Mouse (Mus musculus): ENCODE results near the gene Stox2. TPM values are rescaled to one million over a fixed set of nuclear protein-coding genes. Genes with fewer than 3 reads are reported as not detected.
"Not testable (repeated sequence)": the region's sequence is repeated elsewhere in the genome, so short reads cannot be mapped to it uniquely, and the experiment has no call there.

The Stox2 gene
- 7.9 and 8.1 TPM in 2 replicates for polyA plus RNA-seq (2015; fragmentation: Nextera tagmentation; extraction: Ambion mirVana)

- no peaks in the 10 kb centered on the region for H3K4me1 ChIP-seq (replicated peaks)
Measured at GRCm38 (mm10) chr8:47446312-47447046, at the start of gene Stox2. Gene Stox2, minus strand, starts transcription at chr8:47446362.

DNA sequence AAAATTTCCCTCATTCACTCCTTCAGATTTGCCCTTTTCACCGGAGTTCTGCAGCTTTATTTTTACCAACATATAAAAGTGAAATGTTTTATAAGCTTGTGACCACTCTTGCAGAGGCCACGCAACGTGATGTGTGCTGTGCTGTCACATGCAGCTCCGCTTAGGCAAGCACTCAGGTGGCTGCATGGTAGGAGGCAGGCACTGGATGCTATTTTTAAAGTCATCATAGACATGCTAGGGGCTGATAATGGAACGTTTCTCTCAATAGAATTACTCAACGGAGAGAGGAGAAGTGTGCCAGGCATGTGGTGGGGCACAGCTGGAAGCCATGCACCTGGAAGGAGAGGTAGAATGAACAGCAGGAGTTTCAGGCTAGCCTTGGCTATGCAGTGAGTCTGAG, 49.3 kb upstream of the Stox2 start:
- 73% methylated on average over 6 of the region's 6 CpGs for WGBS
- Histone ChIP-seq H3K27ac (no peak overlapping the region), H3K27me3 (replicated peaks) (no peaks in the 10 kb centered on the region), H3K36me3 (peaks cover 15% of the 10 kb centered on the region; the same call in 1 of the 2 replicates), H3K4me1 (replicated peaks) (no peaks in the 10 kb centered on the region), H3K4me3 (replicated peaks) (no peak overlapping the region), H3K4me2 (replicated peaks) (no peak overlapping the region), H3K9me3 (no peaks in the 10 kb centered on the region), H3K9ac (no peak overlapping the region)
- ATAC-seq, result no peak

More at GRCm38 (mm10) chr8:47446312-47447046, at the start of gene Stox2:
- whole genome bisulfite sequencing, result 61% methylated on average over 19 of the region's 19 CpGs
- no peak; the same call in 1 of the 2 replicates for ATAC-seq
- no peak within 1 kb of the TSS for H3K4me3 ChIP-seq (replicated peaks)
- H3K27ac ChIP-seq, result no peak within 1 kb of the TSS
- H3K4me2 ChIP-seq (replicated peaks), result no peak within 1 kb of the TSS
- no peaks in the 10 kb centered on the region for H3K36me3 ChIP-seq
- no peak within 1 kb of the TSS for H3K9ac ChIP-seq
- H3K27me3 ChIP-seq (replicated peaks), result no peaks in the 10 kb centered on the region
- H3K9me3 ChIP-seq, result no peaks in the 10 kb centered on the region

- Histone ChIP-seq H3K4me1 (replicated peaks) (no peaks in the 10 kb centered on the region), H3K27me3 (replicated peaks) (no peaks in the 10 kb centered on the region), H3K9ac (no peak overlapping the region), H3K4me3 (replicated peaks) (no peak overlapping the region), H3K27ac (no peak overlapping the region), H3K9me3 (no peaks in the 10 kb centered on the region), H3K36me3 (peaks cover 15% of the 10 kb centered on the region; the same call in 1 of the 2 replicates), H3K4me2 (replicated peaks) (no peak overlapping the region)
- 57% methylated on average over 12 of the region's 12 CpGs for WGBS
- ATAC-seq, result peak; percentile 61
Measured at GRCm38 (mm10) chr8:47494602-47495153, 48.5 kb upstream of the Stox2 start.

DNA sequence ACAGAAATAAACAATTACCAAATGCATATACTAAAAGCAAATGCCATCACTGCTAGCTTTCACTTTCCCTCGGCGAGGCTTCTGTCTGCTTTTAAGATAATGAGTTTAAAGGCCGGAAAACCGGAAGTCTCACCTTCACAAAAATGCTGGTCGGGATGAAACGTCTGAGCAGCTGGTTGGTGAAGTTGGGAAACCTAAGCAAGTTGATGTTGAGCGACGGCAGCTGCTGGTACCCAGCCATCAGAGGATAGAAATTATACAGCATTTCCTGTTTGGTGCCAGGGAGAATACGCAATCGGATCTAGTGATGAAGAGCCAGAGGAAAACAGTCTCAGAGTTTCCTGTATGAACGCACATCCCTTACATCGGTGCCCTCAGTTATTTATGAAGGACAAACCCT, 46.9 kb upstream of the Stox2 start:
- no peak overlapping the region for H3K4me3 ChIP-seq (replicated peaks)
- H3K27ac ChIP-seq, result no peak overlapping the region
- peaks cover 11% of the 10 kb centered on the region; the same call in 1 of the 2 replicates for H3K36me3 ChIP-seq
- no peak overlapping the region for H3K9ac ChIP-seq
- WGBS, result 86% methylated on average over 12 of the region's 12 CpGs
- no peak overlapping the region for H3K4me2 ChIP-seq (replicated peaks)
- no peaks in the 10 kb centered on the region for H3K27me3 ChIP-seq (replicated peaks)
- H3K9me3 ChIP-seq, result no peaks in the 10 kb centered on the region
- ATAC-seq, result no peak
- no peaks in the 10 kb centered on the region for H3K4me1 ChIP-seq (replicated peaks)

- no peak overlapping the region for H3K4me2 ChIP-seq (replicated peaks)
- no peaks in the 10 kb centered on the region for H3K9me3 ChIP-seq
- H3K27me3 ChIP-seq (replicated peaks), result no peaks in the 10 kb centered on the region
- no peak overlapping the region for H3K9ac ChIP-seq
- ATAC-seq, result no peak
- H3K4me1 ChIP-seq (replicated peaks), result no peaks in the 10 kb centered on the region
- no peak overlapping the region for H3K27ac ChIP-seq
- whole genome bisulfite sequencing, result 91% methylated on average over 3 of the region's 3 CpGs
- no peak overlapping the region for H3K4me3 ChIP-seq (replicated peaks)
- H3K36me3 ChIP-seq, result peaks cover 8% of the 10 kb centered on the region; the same call in 1 of the 2 replicates
Measured at GRCm38 (mm10) chr8:47487231-47487630, 41.1 kb upstream of the Stox2 start.

DNA sequence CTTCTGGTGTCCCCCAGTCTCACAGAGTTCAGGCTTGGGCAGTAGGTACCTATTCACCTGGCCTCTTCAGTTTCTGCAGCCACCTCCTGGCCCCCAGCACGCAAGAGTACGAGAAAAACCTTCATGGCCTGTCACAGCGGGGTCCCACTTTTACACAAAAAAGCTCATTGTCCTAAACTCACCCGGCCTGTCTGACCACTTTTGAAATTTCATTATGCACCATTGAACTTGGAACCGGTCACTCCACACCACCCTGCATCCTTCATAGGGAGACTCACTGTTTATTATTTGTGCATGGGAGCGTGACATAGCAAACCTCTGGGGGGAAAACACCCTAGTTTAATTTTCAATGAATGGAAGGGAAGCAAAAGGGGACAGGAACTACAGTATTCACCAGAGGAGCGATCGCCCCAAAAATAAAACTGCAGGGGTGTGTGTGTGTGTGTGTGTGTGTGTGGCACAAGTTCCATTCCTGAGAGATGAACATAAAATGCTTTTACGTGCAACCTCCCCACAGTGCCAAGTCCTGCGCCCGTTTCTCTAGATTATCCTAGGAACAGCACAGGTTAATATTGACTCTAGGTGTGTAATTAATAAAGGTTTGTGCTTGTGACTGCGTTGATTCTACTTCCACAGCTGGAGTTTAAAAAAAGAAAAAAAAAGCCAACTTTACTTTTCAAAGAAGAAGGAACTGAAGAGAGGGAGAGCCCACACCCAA, 36.4 kb upstream of the Stox2 start:
- Histone ChIP-seq H3K27me3 (replicated peaks) (no peaks in the 10 kb centered on the region), H3K4me3 (replicated peaks) (no peak overlapping the region), H3K27ac (no peak overlapping the region), H3K4me1 (replicated peaks) (no peaks in the 10 kb centered on the region), H3K9me3 (no peaks in the 10 kb centered on the region), H3K4me2 (replicated peaks) (no peak overlapping the region), H3K36me3 (no peaks in the 10 kb centered on the region), H3K9ac (no peak overlapping the region)
- peak; percentile 51 for ATAC-seq
- 61% methylated on average over 12 of the region's 12 CpGs for WGBS

GRCm38 (mm10) chr8:47480039-47480438, 33.9 kb upstream of the Stox2 start:
- no peaks in the 10 kb centered on the region for H3K9me3 ChIP-seq
- WGBS, result 89% methylated on average over 7 of the region's 7 CpGs

GRCm38 (mm10) chr8:47461650-47462049, 15.5 kb upstream of the Stox2 start:
- Histone ChIP-seq H3K27me3 (replicated peaks) (no peaks in the 10 kb centered on the region), H3K36me3 (no peaks in the 10 kb centered on the region), H3K4me2 (replicated peaks) (no peak overlapping the region), H3K27ac (no peak overlapping the region), H3K9ac (no peak overlapping the region), H3K9me3 (no peaks in the 10 kb centered on the region), H3K4me1 (replicated peaks) (no peaks in the 10 kb centered on the region), H3K4me3 (replicated peaks) (no peak overlapping the region)
- WGBS, result 74% methylated on average over 10 of the region's 10 CpGs
- ATAC-seq, result no peak

More at GRCm38 (mm10) chr8:47480039-47480438, 33.9 kb upstream of the Stox2 start:
- H3K9ac ChIP-seq, result no peak overlapping the region
- no peak overlapping the region for H3K4me2 ChIP-seq (replicated peaks)
- H3K27me3 ChIP-seq (replicated peaks), result no peaks in the 10 kb centered on the region
- no peaks in the 10 kb centered on the region for H3K36me3 ChIP-seq
- H3K4me1 ChIP-seq (replicated peaks), result no peaks in the 10 kb centered on the region
- no peak overlapping the region for H3K4me3 ChIP-seq (replicated peaks)
- H3K27ac ChIP-seq, result no peak overlapping the region
- no peak for ATAC-seq

DNA sequence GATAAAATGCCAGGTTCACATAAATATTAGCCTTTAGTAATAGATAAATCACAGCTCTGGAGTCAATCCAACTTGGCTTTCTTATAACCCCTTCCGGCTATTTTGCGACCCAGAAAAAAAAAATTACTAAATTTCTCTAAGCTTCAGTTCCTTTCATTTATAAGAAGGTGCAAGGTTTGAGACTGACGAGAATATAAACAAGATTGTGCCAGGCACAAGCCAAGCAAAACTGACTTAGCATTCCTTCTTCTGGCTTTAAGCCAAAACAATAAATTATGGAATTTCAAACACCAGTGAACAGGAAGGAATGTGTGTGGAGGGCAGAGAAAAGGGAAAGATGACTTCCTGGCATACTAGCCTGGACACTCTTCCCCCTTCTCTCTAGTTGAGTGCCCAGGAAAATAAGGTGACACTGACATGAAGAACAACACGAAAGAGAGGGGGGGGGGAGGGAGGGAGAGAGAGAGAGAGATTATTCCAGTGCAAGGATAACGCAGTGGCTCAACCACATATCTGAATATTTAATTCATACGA, 13.1 kb upstream of the Stox2 start:
- 54% methylated on average over 6 of the region's 6 CpGs for WGBS
- Histone ChIP-seq H3K9me3 (no peaks in the 10 kb centered on the region), H3K4me2 (replicated peaks) (no peak overlapping the region), H3K27me3 (replicated peaks) (no peaks in the 10 kb centered on the region), H3K9ac (no peak overlapping the region), H3K4me3 (replicated peaks) (no peak overlapping the region), H3K27ac (no peak overlapping the region), H3K4me1 (replicated peaks) (no peaks in the 10 kb centered on the region), H3K36me3 (no peaks in the 10 kb centered on the region)
- no peak for ATAC-seq

- ATAC-seq, result no peak
- Histone ChIP-seq H3K27me3 (replicated peaks) (no peaks in the 10 kb centered on the region), H3K27ac (no peak overlapping the region), H3K4me1 (replicated peaks) (no peaks in the 10 kb centered on the region), H3K36me3 (no peaks in the 10 kb centered on the region), H3K9ac (no peak overlapping the region), H3K4me3 (replicated peaks) (no peak overlapping the region), H3K4me2 (replicated peaks) (no peak overlapping the region), H3K9me3 (no peaks in the 10 kb centered on the region)
- 93% methylated on average over 10 of the region's 10 CpGs for WGBS
Measured at GRCm38 (mm10) chr8:47458591-47458990, 12.4 kb upstream of the Stox2 start.

- H3K4me1 ChIP-seq (replicated peaks); H3K9ac ChIP-seq; H3K4me3 ChIP-seq (replicated peaks); H3K27ac ChIP-seq; ATAC-seq; H3K36me3 ChIP-seq; H3K27me3 ChIP-seq (replicated peaks); H3K4me2 ChIP-seq (replicated peaks); H3K9me3 ChIP-seq: not testable (repeated sequence)
- 95% methylated on average over 2 of the region's 2 CpGs for WGBS
Measured at GRCm38 (mm10) chr8:47449211-47449610, 3.0 kb upstream of the Stox2 start.

DNA sequence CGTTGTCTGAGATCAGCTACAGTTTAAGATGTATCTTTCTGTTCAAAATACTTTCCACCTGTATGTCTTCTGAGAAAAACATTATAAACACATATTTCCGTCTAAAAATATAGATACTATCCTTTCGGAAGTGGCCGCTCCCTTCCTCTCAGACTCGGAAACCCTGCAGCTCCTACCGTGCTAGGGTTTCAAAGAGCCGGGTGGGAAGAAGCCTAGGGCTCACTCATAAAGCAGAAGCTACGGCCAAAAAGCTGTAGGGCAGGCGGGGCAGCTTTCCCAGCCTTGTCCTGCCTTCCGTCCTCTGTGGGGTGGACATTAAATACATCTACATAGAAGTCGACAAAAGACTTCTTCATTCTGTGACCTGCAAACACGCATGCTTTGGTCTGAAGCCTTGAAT, 6.9 kb downstream of the Stox2 start:
- Histone ChIP-seq H3K36me3 (no peaks in the 10 kb centered on the region), H3K4me1 (replicated peaks) (no peaks in the 10 kb centered on the region), H3K4me2 (replicated peaks) (no peak overlapping the region), H3K9ac (no peak overlapping the region), H3K9me3 (no peaks in the 10 kb centered on the region), H3K27me3 (replicated peaks) (no peaks in the 10 kb centered on the region), H3K27ac (no peak overlapping the region), H3K4me3 (replicated peaks) (no peak overlapping the region)
- ATAC-seq, result no peak
- WGBS, result 54% methylated on average over 12 of the region's 12 CpGs

All from intestine, embryonic 15.5 days (tissue).